Mouse (Mus musculus): ENCODE data around the gene Kcnn1. TPM values are rescaled to one million over a fixed set of nuclear protein-coding genes. Genes with fewer than 3 reads are reported as not detected.

Gene Kcnn1
- total RNA-seq, 2 experiments from 2014 or later, result 18.3 to 27.0 TPM

GRCm38 (mm10) chr8:70894771-70895545, 31.9 kb upstream of the Kcnn1 start:
- intact Hi-C loops (cut with DNase I), result loop anchor here (5.0 to 10.0 kb wide), 2 partner anchors 310 to 472 kb away; partner anchors contain the start of gene Use1
- DNase-seq (ENCODE audit: low spot score in 2 of 2), result no peak

- intact Hi-C loops (cut with DNase I), result loop anchor here (10.0 kb wide), 1 partner anchor 310 kb away; no protein-coding TSS in a partner anchor
- DNase-seq (ENCODE audit: low spot score in 2 of 2), result no peak
Observed at GRCm38 (mm10) chr8:70894385-70894720, 31.3 kb upstream of the Kcnn1 start.

GRCm38 (mm10) chr8:70893656-70894384, 30.8 kb upstream of the Kcnn1 start:
- peak in 1 of 2 experiments; percentile 56 for DNase-seq (ENCODE audit: low spot score in 2 of 2)
- intact Hi-C loops (cut with DNase I), result loop anchor here (1.0 to 10.0 kb wide), 2 partner anchors 21 to 311 kb away; partner anchors contain the start of gene Ccdc124

GRCm38 (mm10) chr8:70892896-70893655, 30.0 kb upstream of the Kcnn1 start:
- no peak for DNase-seq (ENCODE audit: low spot score in 2 of 2)
- intact Hi-C loops (cut with DNase I), result loop anchor here (1.0 to 10.0 kb wide), 2 partner anchors 20 to 312 kb away; partner anchors contain the start of gene Ccdc124

GRCm38 (mm10) chr8:70892022-70892895, 29.2 kb upstream of the Kcnn1 start, which contains the start of gene Slc5a5:
Slc5a5 (minus strand) TSS chr8:70892757.
- intact Hi-C loops (cut with DNase I), result loop anchor here (10.0 kb wide), 1 partner anchor 313 kb away; no protein-coding TSS in a partner anchor
- DNase-seq (ENCODE audit: low spot score in 2 of 2), result no peak

- intact Hi-C loops (cut with DNase I), result loop anchor here (10.0 kb wide), 1 partner anchor 313 kb away; no protein-coding TSS in a partner anchor
- DNase-seq (ENCODE audit: low spot score in 2 of 2), result no peak
Observed at GRCm38 (mm10) chr8:70891356-70891755, 28.3 kb upstream of the Kcnn1 start.

- intact Hi-C loops (cut with DNase I), result loop anchor here (10.0 kb wide), 1 partner anchor 314 kb away; no protein-coding TSS in a partner anchor
Observed at GRCm38 (mm10) chr8:70890656-70891055, 27.6 kb upstream of the Kcnn1 start.

GRCm38 (mm10) chr8:70887669-70888068, 24.6 kb upstream of the Kcnn1 start:
- DNase-seq (ENCODE audit: low spot score in 2 of 2), result no peak
- intact Hi-C loops (cut with DNase I), result no loop called here

More at GRCm38 (mm10) chr8:70890656-70891055, 27.6 kb upstream of the Kcnn1 start:
- DNase-seq (ENCODE audit: low spot score in 2 of 2), result no peak

GRCm38 (mm10) chr8:70885612-70886011, 22.6 kb upstream of the Kcnn1 start:
- DNase-seq (ENCODE audit: low spot score in 2 of 2), result no peak
- intact Hi-C loops (cut with DNase I), result no loop called here

GRCm38 (mm10) chr8:70884683-70885082, 21.6 kb upstream of the Kcnn1 start:
- DNase-seq (ENCODE audit: low spot score in 2 of 2), result no peak
- intact Hi-C loops (cut with DNase I), result no loop called here

GRCm38 (mm10) chr8:70884186-70884585, 21.1 kb upstream of the Kcnn1 start:
- intact Hi-C loops (cut with DNase I), result no loop called here
- no peak for DNase-seq (ENCODE audit: low spot score in 2 of 2)

GRCm38 (mm10) chr8:70880546-70880945, 17.5 kb upstream of the Kcnn1 start:
- intact Hi-C loops (cut with DNase I), result no loop called here
- DNase-seq (ENCODE audit: low spot score in 2 of 2), result no peak

- intact Hi-C loops (cut with DNase I), result no loop called here
Observed at GRCm38 (mm10) chr8:70880126-70880525, 17.1 kb upstream of the Kcnn1 start.

GRCm38 (mm10) chr8:70879500-70879899, 16.4 kb upstream of the Kcnn1 start:
- intact Hi-C loops (cut with DNase I), result no loop called here
- no peak for DNase-seq (ENCODE audit: low spot score in 2 of 2)

More at GRCm38 (mm10) chr8:70880126-70880525, 17.1 kb upstream of the Kcnn1 start:
- DNase-seq (ENCODE audit: low spot score in 2 of 2), result peak in 1 of 2 experiments; percentile 37

- intact Hi-C loops (cut with DNase I), result no loop called here
- DNase-seq (ENCODE audit: low spot score in 2 of 2), result no peak
Observed at GRCm38 (mm10) chr8:70878178-70878577, 15.1 kb upstream of the Kcnn1 start.

GRCm38 (mm10) chr8:70876382-70876781, 13.3 kb upstream of the Kcnn1 start:
- intact Hi-C loops (cut with DNase I), result no loop called here

GRCm38 (mm10) chr8:70874441-70874840, 11.4 kb upstream of the Kcnn1 start:
- intact Hi-C loops (cut with DNase I), result no loop called here
- DNase-seq (ENCODE audit: low spot score in 2 of 2), result no peak

More at GRCm38 (mm10) chr8:70876382-70876781, 13.3 kb upstream of the Kcnn1 start:
- no peak for DNase-seq (ENCODE audit: low spot score in 2 of 2)

GRCm38 (mm10) chr8:70873364-70873985, 10.4 kb upstream of the Kcnn1 start, which contains the start of gene Ccdc124:
Ccdc124 (minus strand) TSS chr8:70873935.
- DNase-seq (ENCODE audit: low spot score in 2 of 2), result peak; percentile 94 to 97
- intact Hi-C loops (cut with DNase I), result loop anchor here (1.0 kb wide), 1 partner anchor 20 kb away; no protein-coding TSS in a partner anchor

All from left cerebral cortex, postnatal 36 days (tissue).